Mouse (Mus musculus) left cerebral cortex, postnatal 25 days (tissue): ENCODE measurements around the gene Ncoa6. TPM values are rescaled to one million over a fixed set of nuclear protein-coding genes. Genes with fewer than 3 reads are reported as not detected.

Source experiments
- DNase-seq, 2 experiments: peaks; one replicate each; pipeline ENCODE4 v3.0.0; 2022; ENCODE audit warnings: low spot score in 2 of 2, mixed read lengths in 1 of 2
- intact Hi-C: fragments of 180-260 bp; cut with DNase I; formaldehyde crosslinking; loops from one replicate; pipeline ENCODE4 v1.15.1; 2025
- microRNA-seq, 2 experiments: library from miRNA; unstranded; fragments of <30 nt; microRNA quantifications; one replicate each; pipeline ENCODE4 v1.2.0; 2022
- total RNA-seq, 2 experiments: library from RNA; stranded (reverse); gene quantifications; 2 replicates each; pipeline ENCODE4 v1.2.3; 2021

Gene Ncoa6
- total RNA-seq, 2 experiments from 2014 or later, result 65.1 to 65.8 TPM

DNA sequence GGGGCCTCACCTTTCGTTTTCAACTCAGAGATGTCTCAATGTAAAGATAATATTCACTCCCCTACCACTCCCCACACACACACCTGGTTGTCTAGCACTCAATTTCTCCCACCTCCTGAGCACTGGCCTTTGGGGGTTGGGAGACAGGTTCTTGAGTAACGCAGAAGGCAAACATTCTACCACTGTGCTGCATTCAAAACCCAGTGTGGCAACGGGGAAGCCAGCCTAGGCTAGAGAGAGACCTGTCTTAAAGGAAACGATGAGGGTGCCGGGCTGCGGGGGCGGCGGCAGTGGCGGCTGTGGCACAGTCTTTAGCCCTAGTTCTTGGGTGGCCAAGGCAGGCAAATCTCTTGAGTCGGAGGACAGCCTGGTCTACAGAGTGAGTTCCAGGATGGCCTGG is 97.5 kb downstream of the Ncoa6 start:
- no peak for DNase-seq

DNA sequence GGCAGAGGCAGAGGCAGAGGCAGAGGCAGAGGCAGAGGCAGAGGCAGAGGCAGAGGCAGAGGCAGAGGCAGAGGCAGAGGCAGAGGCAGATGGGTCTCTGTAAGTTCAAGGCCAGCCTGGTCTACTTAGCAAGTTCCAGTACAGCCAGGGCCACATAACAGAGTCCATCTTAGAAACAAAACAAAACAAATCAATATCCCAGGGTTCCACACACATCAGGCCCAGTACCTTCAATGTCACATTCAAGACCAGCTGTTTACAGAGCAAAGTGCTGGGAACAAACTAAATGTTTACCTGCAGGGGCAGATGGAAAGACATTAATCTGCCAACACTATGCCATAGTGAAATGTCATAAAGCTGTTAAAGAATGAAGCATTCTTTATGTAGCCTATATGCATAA is 99.2 kb downstream of the Ncoa6 start:
- intact Hi-C loops, result no loop called here
- no peak for DNase-seq

More for the DNA sequence above, 97.5 kb downstream of the Ncoa6 start:
- intact Hi-C loops, result no loop called here

DNA sequence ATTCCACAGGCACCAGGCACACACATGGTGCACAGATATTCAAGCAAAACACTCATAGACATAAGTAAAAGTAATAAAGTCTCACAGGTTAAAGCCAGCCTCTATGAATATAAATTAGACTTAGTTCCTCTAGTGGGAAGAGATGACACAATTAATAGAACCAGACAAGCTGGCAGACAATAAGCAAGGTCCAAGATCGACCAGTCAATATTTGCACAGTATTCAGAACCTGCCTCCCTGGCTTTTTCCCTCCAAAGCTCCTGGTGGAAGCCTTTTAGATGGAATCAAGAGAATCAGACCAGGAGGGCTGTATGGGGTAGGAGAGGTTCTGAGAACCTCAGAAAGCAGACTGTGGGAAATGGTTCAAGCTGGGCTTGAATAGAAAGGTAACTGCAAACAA is 99.8 kb downstream of the Ncoa6 start:
- intact Hi-C loops, result no loop called here
- DNase-seq, result no peak

DNA sequence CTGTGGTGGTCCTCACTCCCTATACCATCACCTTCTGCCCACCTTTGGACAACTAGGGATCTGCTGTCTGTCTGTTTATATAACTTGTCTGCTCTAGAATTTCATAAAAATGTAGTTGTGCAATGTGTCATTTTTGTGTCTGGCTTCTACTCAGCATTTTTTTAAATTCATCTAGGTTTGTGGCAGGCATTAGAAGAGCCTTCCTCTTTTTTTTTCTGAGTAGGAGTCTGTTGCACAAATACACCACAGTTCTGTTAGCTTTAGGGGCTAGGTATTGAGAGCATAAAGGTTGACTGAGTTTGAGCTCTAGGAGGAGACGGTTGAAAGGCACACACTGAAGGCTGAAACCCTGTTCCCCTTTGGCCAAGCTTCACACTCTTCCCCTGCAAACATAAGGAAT is 100.4 kb downstream of the Ncoa6 start:
- no peak for DNase-seq
- intact Hi-C loops, result no loop called here

DNA sequence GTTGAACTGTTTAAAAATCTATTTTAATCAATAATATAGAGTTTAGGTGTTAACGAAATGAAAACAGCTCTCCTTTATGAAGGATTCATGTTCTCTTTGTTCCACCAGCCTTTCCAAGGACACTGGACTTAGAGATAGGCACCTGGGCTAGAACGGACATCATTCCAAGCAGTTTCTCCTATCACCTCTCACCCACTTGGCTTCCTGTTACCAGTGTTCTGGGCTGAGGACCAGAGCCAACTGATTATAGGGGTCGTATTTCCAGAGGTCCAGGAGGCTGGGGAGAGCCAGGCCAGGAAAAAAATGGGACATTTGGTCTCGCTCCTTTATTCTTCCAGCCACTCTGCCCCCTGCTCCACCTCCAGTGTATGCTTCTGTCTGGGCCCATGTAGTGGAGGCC is 101.2 kb downstream of the Ncoa6 start:
- no peak for DNase-seq
- intact Hi-C loops, result no loop called here

DNA sequence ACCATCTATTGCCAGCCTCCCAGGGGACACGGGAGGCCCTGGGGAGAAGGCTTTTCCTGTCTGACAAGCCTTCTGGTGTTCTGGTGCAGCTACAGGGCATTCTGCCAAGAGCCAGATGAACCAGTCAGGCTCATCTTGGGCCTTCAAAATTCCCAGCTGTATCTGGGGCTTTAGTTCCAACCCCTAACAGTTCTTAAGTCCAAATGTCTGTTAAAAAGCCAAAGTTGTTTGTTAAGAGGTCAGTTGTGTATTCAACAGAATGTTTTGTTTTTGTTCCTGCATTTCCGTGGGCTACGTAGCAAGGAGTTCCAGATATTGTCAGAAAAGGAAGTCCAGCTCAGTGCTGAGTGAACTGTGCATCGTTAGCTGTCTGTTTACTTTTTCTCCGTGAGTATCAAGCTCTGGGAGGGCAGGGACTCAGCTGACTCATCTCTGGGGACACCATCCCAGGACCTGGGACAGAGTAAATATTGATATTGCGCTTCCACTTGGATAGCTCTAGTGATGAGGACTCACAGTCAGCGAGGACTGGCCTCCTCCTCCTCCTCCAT is 104.3 kb downstream of the Ncoa6 start:
- peak in 1 of 2 experiments; percentile 10 for DNase-seq
- intact Hi-C loops, result no loop called here

DNA sequence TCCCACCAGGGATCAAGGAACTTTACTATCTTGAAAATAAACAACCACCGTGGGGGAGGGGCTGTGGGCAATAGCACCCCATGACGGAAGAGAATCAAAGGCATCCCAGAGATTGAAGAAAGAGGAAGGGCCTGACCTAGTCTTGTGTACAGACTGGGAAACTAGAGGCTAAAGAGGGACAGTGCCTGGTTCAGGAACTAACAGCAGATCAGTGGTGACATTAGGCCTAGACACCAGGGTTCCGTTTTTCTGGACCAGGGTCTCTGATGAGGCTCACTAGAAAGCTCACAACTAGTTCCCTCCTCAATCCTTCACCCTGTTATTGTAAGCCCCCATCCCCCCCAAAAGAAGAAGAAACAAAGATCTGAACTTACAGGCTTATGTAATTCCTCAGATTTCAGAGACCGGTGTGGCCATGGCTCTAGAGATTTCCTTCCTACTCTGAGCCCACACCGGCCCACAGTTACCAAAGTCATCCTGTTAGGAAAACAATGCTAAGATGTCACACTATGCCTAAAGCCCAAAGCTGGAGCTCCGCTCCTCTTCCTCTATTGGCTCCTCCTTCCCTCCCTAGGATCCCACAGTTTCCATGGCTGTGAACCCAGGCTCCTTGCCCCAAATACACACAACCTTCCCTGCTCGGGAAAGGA is 105.9 kb downstream of the Ncoa6 start:
- DNase-seq, result no peak
- intact Hi-C loops, result no loop called here

DNA sequence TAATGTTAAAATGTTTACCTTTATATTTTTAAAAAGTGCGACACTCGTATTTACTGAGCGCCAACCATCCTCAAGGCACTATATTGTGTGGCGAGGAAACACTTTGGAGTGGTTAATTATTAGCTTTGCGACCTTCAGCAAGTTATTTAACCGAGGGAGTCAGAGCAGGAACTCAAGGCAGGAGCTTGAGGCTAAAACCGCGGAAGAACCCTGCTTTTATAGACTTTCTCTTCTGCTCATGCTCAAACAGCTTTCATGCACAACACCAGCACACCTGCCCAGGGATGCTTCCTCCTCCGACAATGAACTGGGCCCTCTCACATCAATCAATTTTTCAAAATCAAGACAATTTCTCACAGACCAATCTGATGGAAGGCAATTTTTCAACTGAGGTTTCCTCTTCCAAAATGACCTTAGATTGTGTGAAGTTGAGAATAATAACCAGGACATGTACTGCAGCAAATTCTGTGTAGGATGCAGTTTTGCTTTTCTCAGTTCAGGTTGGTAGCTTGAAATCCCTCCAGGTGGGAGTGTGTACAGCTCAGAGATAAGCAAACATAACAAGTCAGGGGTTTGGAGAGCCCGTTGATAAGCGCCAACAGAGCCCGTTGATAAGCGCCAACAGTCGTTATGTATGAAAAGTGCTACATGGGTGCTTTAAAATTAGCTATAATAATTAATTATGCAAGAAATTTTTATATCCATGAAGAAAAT is 115.9 kb downstream of the Ncoa6 start:
- intact Hi-C loops, result loop anchor here (1.0 kb wide), 1 partner anchor 23 kb away; the partner anchor contains the start of gene Trp53inp2
- peak; percentile 10 for DNase-seq

DNA sequence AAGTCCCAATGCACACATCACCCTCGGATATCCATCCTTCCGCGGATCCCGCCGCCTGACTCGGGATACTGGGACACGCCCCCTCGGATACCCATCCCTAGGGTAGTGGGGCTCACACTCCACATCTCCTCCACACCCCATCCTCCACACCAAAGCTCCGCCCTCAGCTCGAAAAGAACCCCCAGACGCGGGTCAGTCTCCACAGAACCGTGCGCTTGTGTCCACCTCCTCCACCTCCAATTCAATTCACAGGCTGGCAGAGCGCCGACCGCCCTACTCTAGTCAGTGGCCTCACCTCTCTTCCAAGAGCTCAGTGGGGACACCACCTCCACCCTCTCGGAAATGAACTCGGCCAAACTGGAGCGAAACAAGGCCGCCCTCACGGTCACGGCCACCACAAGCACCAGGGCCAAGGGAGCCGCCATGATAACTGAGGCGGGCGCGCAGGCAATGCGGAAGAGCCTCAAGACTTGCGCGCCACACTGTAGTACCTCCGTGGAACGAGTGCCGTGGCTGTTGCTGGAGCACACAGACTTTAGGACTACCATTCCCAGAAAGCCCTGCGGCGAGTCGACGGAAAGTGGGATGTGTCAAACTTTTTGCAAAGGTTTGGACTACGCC is 116.6 kb downstream of the Ncoa6 start, which contains the start of gene Pigu:
Pigu (minus strand) TSS at position 460 of the 621 bp plus-strand sequence.
- peak; percentile 94 to 98 for DNase-seq
- intact Hi-C loops, result loop anchor here (1.0 kb wide), 1 partner anchor 24 kb away; the partner anchor contains the start of gene Trp53inp2

DNA sequence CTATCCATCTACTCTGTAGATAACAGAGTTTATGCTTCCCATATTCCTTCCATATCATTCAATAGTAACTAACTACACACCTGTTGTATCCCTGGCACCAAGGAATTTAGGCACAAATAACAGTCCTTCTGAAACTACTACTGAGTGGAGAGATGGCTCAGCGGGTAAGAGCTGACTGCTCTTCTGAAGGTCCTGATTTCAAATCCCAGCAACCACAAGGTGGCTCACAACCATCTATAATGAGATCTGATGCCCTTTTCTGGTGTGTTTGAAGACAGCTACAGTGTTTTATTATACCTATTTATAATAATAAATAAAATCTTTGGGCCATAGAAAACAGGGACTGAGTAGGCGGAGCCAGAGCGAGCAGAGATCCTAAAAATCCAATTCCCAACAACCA is 119.3 kb downstream of the Ncoa6 start:
- intact Hi-C loops, result no loop called here
- DNase-seq, result no peak

DNA sequence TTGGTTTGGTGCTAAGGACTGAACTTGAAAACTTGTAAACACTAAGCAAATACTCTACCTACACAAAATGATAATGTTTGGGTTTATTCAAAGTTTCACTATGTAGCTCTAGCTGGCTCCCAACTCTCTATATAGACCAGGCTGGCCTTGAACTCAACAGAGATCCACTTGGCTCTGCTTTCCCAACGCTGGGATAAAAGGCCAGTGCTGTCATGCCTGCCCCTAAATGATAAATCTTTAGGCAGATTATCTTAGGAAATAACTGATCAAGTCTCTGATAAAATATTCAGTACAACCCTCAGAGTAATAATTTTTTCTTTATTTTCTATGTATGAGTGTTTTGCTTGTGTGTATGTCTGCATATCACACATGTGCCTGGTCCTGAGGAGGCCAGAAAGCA is 127.0 kb downstream of the Ncoa6 start:
- DNase-seq, result no peak
- intact Hi-C loops, result no loop called here

Small RNA genes lying within 50 kb of the gene (microRNA-seq; reads per million reads assigned to microRNA genes)
- gene Mir695, result 0 reads per million in 2 experiments

Other genes starting within 250 kb of the Ncoa6 start
- 100 to 1,000 TPM; 286 to 313 TPM for gene Dynlrb1, start 237.4 kb downstream of the Ncoa6 start, total RNA-seq
- 100 to 1,000 TPM; 346 to 373 TPM for gene Map1lc3a, start 197.6 kb downstream of the Ncoa6 start, total RNA-seq
- 10 to 100 TPM; 29.1 to 29.5 TPM for gene Pigu, start 116.5 kb downstream of the Ncoa6 start, total RNA-seq
- 100 to 1,000 TPM; 175 to 194 TPM for gene Trp53inp2, start 92.8 kb downstream of the Ncoa6 start, total RNA-seq
- gene Acss2, start 44.1 kb upstream of the Ncoa6 start, total RNA-seq, result 10 to 100 TPM; 56.4 to 60.5 TPM
- gene Ggt7, start 44.3 kb upstream of the Ncoa6 start, total RNA-seq, result 100 to 1,000 TPM; 115 to 122 TPM
- 10 to 100 TPM; 12.9 to 14.4 TPM for gene Gss, start 118.9 kb upstream of the Ncoa6 start, total RNA-seq
- 1 to 10 TPM; 3.8 to 5.3 TPM for gene Myh7b, start 137.3 kb upstream of the Ncoa6 start, total RNA-seq
- 100 to 1,000 TPM; 146 to 147 TPM for gene Trpc4ap, start 218.5 kb upstream of the Ncoa6 start, total RNA-seq